Mouse (Mus musculus): Measurements from ENCODE around the gene Tmem132b.

Tmem132b gene

GRCm38 (mm10) chr5:125531634-125532033 lies at the start of gene Tmem132b:
TSS of gene Tmem132b (plus strand) at chr5:125531774.
- DNase-seq (ENCODE audit: low read depth), result no peak

- DNase-seq (ENCODE audit: low read depth), result no peak
These were observed 49.1 kb upstream of the Tmem132b start for GRCm38 (mm10) chr5:125482474-125482873.

GRCm38 (mm10) chr5:125483712-125484611 lies 47.6 kb upstream of the Tmem132b start:
- DNase-seq (ENCODE audit: low read depth), result no peak

GRCm38 (mm10) chr5:125485031-125485778 lies 46.4 kb upstream of the Tmem132b start:
- DNase-seq (ENCODE audit: low read depth), result no peak

- DNase-seq (ENCODE audit: low read depth), result peak; percentile 69
These were observed 45.5 kb upstream of the Tmem132b start for GRCm38 (mm10) chr5:125486088-125486487.

GRCm38 (mm10) chr5:125487375-125488115 lies 44.0 kb upstream of the Tmem132b start:
- no peak for DNase-seq (ENCODE audit: low read depth)

- DNase-seq (ENCODE audit: low read depth), result peak; percentile 72
These were observed 43.5 kb upstream of the Tmem132b start for GRCm38 (mm10) chr5:125488116-125488455.

GRCm38 (mm10) chr5:125488953-125489352 lies 42.6 kb upstream of the Tmem132b start:
- peak; percentile 43 for DNase-seq (ENCODE audit: low read depth)

GRCm38 (mm10) chr5:125491107-125491506 lies 40.5 kb upstream of the Tmem132b start:
- no peak for DNase-seq (ENCODE audit: low read depth)

- no peak for DNase-seq (ENCODE audit: low read depth)
These were observed 39.0 kb upstream of the Tmem132b start for GRCm38 (mm10) chr5:125492379-125493092.

GRCm38 (mm10) chr5:125493093-125493423 lies 38.5 kb upstream of the Tmem132b start:
- no peak for DNase-seq (ENCODE audit: low read depth)

- DNase-seq (ENCODE audit: low read depth), result no peak
These were observed 35.9 kb upstream of the Tmem132b start for GRCm38 (mm10) chr5:125495655-125496054.

- DNase-seq (ENCODE audit: low read depth), result peak; percentile 73
These were observed 33.6 kb upstream of the Tmem132b start for GRCm38 (mm10) chr5:125497821-125498600.

- no peak for DNase-seq (ENCODE audit: low read depth)
These were observed 30.1 kb upstream of the Tmem132b start for GRCm38 (mm10) chr5:125501505-125501904.

- no peak for DNase-seq (ENCODE audit: low read depth)
These were observed 29.4 kb upstream of the Tmem132b start for GRCm38 (mm10) chr5:125502186-125502585.

- DNase-seq (ENCODE audit: low read depth), result no peak
These were observed 27.9 kb upstream of the Tmem132b start for GRCm38 (mm10) chr5:125503628-125504027.

GRCm38 (mm10) chr5:125504692-125505091 lies 26.9 kb upstream of the Tmem132b start:
- no peak for DNase-seq (ENCODE audit: low read depth)

GRCm38 (mm10) chr5:125505968-125506367 lies 25.6 kb upstream of the Tmem132b start:
- DNase-seq (ENCODE audit: low read depth), result no peak

- DNase-seq (ENCODE audit: low read depth), result peak; percentile 63
These were observed 24.0 kb upstream of the Tmem132b start for GRCm38 (mm10) chr5:125507582-125507981.

GRCm38 (mm10) chr5:125508006-125508405 lies 23.6 kb upstream of the Tmem132b start:
- no peak for DNase-seq (ENCODE audit: low read depth)

GRCm38 (mm10) chr5:125509541-125509940 lies 22.0 kb upstream of the Tmem132b start:
- peak; percentile 68 for DNase-seq (ENCODE audit: low read depth)

All from NIH3T3 (cell line).